Mouse (Mus musculus) heart, embryonic 16.5 days (tissue): ENCODE data around the gene Kncn. TPM values are rescaled to one million over a fixed set of nuclear protein-coding genes. Genes with fewer than 3 reads are reported as not detected.

Source experiments
- ATAC-seq: fragments of 200-750 bp; cut with Nextera tagmentation; replicated peaks from 2 replicates; pipeline ENCODE4 v1.8.0; 2017; ENCODE audit warnings: moderate number of reproducible peaks; ENCODE audit not compliant: insufficient read depth, low FRiP score; ENCODE audit errors: extremely low read depth
- H3K27ac ChIP-seq: fragments of 300-500 bp; sonication (generic); 2 replicates; pipeline ENCODE4 v1.5.1; 2014; ENCODE audit warnings: mild to moderate bottlenecking, low read length, control low read depth, moderate library complexity
- H3K27me3 ChIP-seq: fragments of 300-500 bp; sonication (generic); 2 replicates; pipeline ENCODE4 v1.6.1; 2014; ENCODE audit warnings: low read length, mixed read lengths; ENCODE audit not compliant: control insufficient read depth, insufficient read depth
- H3K36me3 ChIP-seq: fragments of 300-500 bp; sonication (generic); 2 replicates; pipeline ENCODE4 v1.6.1; 2014; ENCODE audit not compliant: control insufficient read depth, insufficient read depth
- H3K4me1 ChIP-seq: fragments of 300-500 bp; sonication (generic); 2 replicates; pipeline ENCODE4 v1.6.1; 2014; ENCODE audit warnings: low read length, mixed read lengths; ENCODE audit not compliant: control insufficient read depth, insufficient read depth
- H3K4me2 ChIP-seq: fragments of 300-500 bp; sonication (generic); 2 replicates; pipeline ENCODE4 v1.6.1; 2014; ENCODE audit warnings: low read depth, mild to moderate bottlenecking, control low read depth, low read length
- H3K4me3 ChIP-seq: fragments of 300-500 bp; sonication (generic); 2 replicates; pipeline ENCODE4 v1.5.1; 2014; ENCODE audit warnings: mild to moderate bottlenecking, control low read depth, low read length
- H3K9ac ChIP-seq: fragments of 300-500 bp; sonication (generic); 2 replicates; pipeline ENCODE4 v1.6.1; 2014; ENCODE audit warnings: low read length, control low read depth
- H3K9me3 ChIP-seq: fragments of 300-500 bp; sonication (generic); replicated peaks from 2 replicates; pipeline ENCODE4 v1.6.1; 2016; ENCODE audit warnings: low read length; ENCODE audit not compliant: control insufficient read depth
- WGBS: fragments of 180-500 bp; shearing (Covaris S2); extraction: QIAGEN DNeasy Blood & Tissue Kit; methylation state at CpG from one replicate; pipeline ENCODE4 v1.1.7; 2014; 5-methylcytosine and 5-hydroxymethylcytosine counted together
- polyA plus RNA-seq: library from polyadenylated mRNA; unstranded; fragments of >200 nt; fragmentation: Nextera tagmentation; extraction: Ambion mirVana; gene quantifications from 2 replicates; pipeline ENCODE4 v1.2.1, GENCODE M21; 2015

Gene Kncn
- polyA plus RNA-seq, 1 experiment from 2014 or later = not detected

DNA sequence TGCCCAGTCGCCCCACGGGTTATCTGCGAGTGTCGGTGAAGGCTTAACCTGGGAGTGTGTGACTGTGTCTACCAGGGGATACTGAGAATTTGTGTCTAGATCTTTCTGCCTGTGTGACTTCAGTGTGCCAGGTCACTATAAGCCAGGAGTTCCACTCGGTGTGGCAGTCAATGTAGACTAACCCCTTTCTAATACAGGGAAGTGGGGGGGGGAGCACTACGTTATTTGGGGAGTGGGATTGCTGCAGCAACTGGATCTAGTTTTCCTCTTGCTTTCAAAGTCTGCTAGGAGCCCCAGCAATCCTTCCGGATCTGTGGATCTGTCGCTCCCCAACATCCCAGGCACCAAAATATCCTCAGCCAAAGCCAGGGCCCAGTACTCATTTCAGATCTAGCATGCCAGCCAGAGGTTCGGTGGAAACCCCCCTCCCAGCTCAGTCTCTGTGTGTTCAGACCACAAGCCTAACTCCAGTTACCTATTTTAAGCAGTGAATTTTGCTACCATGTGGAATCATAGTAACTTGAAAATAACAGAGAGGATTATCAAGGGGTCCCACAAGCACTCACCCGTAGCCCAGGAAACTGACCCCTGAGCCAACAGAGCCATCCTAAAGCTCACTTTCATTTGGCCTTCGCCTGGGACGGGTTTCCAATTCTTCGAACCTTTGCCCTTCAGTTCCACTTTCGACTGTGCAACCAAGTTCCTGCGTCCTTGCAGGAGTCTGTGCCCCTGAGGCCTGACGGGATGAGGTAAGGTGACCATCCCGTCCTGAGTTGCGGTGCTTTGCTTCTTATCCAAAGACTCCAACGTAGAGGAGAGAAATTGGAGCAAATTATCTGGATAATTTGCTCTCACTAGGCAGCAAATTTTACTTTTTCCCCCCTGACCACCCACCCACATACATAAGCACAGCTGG is 53.1 kb downstream of the Kncn start:
- Histone ChIP-seq H3K9ac (no peak overlapping the region), H3K4me2 (peak overlapping the region; percentile 41), H3K9me3 (no peaks in the 10 kb centered on the region), H3K27me3 (peaks cover 92% of the 10 kb centered on the region), H3K4me1 (peaks cover 13% of the 10 kb centered on the region), H3K4me3 (peak overlapping the region; percentile 31), H3K36me3 (no peaks in the 10 kb centered on the region), H3K27ac (no peak overlapping the region)
- ATAC-seq = no peak
- WGBS = 8% methylated on average over 19 of the region's 19 CpGs

DNA sequence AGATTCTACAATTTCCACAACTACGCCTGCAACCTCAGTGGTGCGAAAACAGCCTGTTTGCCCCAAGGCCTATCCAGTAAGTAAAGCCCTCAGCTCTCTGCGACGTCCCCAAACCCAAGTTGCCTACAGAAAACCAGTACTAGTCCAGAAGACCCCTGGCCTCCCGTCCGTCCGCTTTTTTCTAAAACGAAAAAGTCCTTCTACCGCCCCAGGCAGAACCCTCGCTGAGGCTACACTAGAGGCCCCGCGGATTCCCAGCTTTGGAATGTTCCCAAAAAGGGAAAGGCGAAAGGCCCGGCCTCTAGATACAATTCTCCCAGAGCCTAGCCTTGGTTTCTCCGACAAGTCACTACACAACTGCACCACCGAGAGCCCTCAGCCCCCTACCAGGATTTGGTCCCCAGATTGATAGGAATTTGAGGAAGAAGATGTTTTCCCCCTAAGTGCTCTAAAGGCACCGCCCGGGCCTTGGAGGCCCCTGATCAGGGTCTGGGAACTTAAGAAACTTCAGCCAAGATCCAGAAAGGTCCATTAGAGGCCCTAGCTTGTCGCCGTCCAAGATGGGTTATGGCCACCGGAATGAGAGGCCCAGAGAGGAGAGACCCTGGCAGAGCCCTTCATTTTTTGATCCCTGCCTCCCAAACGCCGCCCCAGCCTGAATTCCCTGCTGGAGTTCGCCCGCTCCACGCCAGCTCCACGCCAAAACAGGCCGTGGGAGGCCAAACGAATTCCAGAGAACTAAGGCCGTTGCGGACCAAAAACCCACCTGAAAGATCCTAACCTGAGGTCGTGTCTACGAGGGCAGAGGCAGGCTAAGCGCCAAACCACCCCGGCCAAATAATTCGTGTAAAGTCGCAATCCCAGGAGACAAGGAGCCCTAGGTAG is 54.3 kb downstream of the Kncn start:
- Histone ChIP-seq H3K9ac (no peak overlapping the region), H3K36me3 (no peaks in the 10 kb centered on the region), H3K4me3 (no peak overlapping the region; the same call in 1 of the 2 replicates), H3K4me1 (peaks cover 13% of the 10 kb centered on the region), H3K27me3 (peaks cover 92% of the 10 kb centered on the region), H3K4me2 (no peak overlapping the region), H3K9me3 (no peaks in the 10 kb centered on the region), H3K27ac (no peak overlapping the region)
- 3% methylated on average over 37 of the region's 37 CpGs for WGBS
- ATAC-seq = no peak

Other genes with a start within 250 kb of the Kncn start
- gene Cyp4b1, start 236.7 kb upstream of the Kncn start, polyA plus RNA-seq = 4.0 and 6.4 TPM in 2 replicates
- gene Efcab14, start 146.7 kb upstream of the Kncn start, polyA plus RNA-seq = 23.6 and 25.1 TPM in 2 replicates
- 0.19 TPM in 1 of 2 replicates, not detected in the other for gene Tex38, start 103.4 kb upstream of the Kncn start, polyA plus RNA-seq
- gene Atpaf1, start 99.6 kb upstream of the Kncn start, polyA plus RNA-seq = 65.5 and 69.9 TPM in 2 replicates
- gene Mob3c, start 56.3 kb upstream of the Kncn start, polyA plus RNA-seq = 9.2 and 12.4 TPM in 2 replicates
- 22.7 and 24.7 TPM in 2 replicates for gene Mknk1, start 45.2 kb upstream of the Kncn start, polyA plus RNA-seq
- not detected in 2 replicates for gene 6430628N08Rik, start 6.3 kb downstream of the Kncn start, polyA plus RNA-seq
- 0.06 TPM in 1 of 2 replicates, not detected in the other for gene Dmbx1, start 55.5 kb downstream of the Kncn start, polyA plus RNA-seq
- gene Faah, start 133.5 kb downstream of the Kncn start, polyA plus RNA-seq = 2.1 and 2.7 TPM in 2 replicates
- gene Nsun4, start 169.5 kb downstream of the Kncn start, polyA plus RNA-seq = 32.4 and 33.6 TPM in 2 replicates
- gene Uqcrh, start 190.7 kb downstream of the Kncn start, polyA plus RNA-seq = 1,257 and 1,258 TPM in 2 replicates
- gene Lrrc41, start 190.9 kb downstream of the Kncn start, polyA plus RNA-seq = 53.8 and 55.3 TPM in 2 replicates
- gene Rad54l, start 239.3 kb downstream of the Kncn start, polyA plus RNA-seq = 18.5 and 20.2 TPM in 2 replicates
- gene Pomgnt1, start 239.4 kb downstream of the Kncn start, polyA plus RNA-seq = 60.2 and 68.8 TPM in 2 replicates